In genomic region chr2:84669828-84670568, GRCm38 (mm10) we compare ENCODE assay signal across 8 mouse cellular contexts. TPM values are rescaled to one million over a fixed set of nuclear protein-coding genes. Genes with fewer than 3 reads are reported as not detected.
DNase-seq lines count a peak whose midpoint lies in the region; ATAC-seq and TF ChIP-seq lines count a peak whose summit lies in the region.

No protein-coding gene starts in this region.

- H3K4me3 ChIP-seq in gastrocnemius, adult 2 months: peak overlapping the region; percentile 92
- H3K4me3 ChIP-seq in CH12.LX (replicated peaks in 1 of 3; ENCODE audit: low read depth in 2 of 3, low read length in 2 of 3, poor library complexity in 1 of 3): peak overlapping the region; percentile 86 to 97 (median 94)
- peak overlapping the region; percentile 91 for H3K4me3 ChIP-seq in embryonic facial prominence, embryonic 13.5 days
- H3K4me3 ChIP-seq in intestine, embryonic 15.5 days (replicated peaks): peak overlapping the region; percentile 87

- no peak for TF ChIP-seq RAD21 in CH12.LX (IDR thresholded peaks at IDR 0.05; ENCODE audit: low read depth, low read length)

- H3K36me3 ChIP-seq in CH12.LX (replicated peaks in 1 of 2; ENCODE audit: control insufficient read depth in 1 of 2, insufficient read depth in 1 of 2, low read length in 1 of 2): peaks cover 22 to 41% of the 10 kb centered on the region in 2 experiments
- H3K36me3 ChIP-seq in embryonic facial prominence, embryonic 13.5 days: peaks cover 37% of the 10 kb centered on the region
- peaks cover 15% of the 10 kb centered on the region for H3K36me3 ChIP-seq in intestine, embryonic 15.5 days

- H3K9me3 ChIP-seq in CH12.LX (replicated peaks; ENCODE audit: low read length): no peaks in the 10 kb centered on the region
- H3K9me3 ChIP-seq in embryonic facial prominence, embryonic 13.5 days: no peaks in the 10 kb centered on the region
- H3K9me3 ChIP-seq in intestine, embryonic 15.5 days: no peaks in the 10 kb centered on the region

- peak overlapping the region; percentile 96 for H3K9ac ChIP-seq in CH12.LX (ENCODE audit: insufficient read depth, low read depth)
- H3K9ac ChIP-seq in embryonic facial prominence, embryonic 13.5 days: peak overlapping the region; percentile 96
- H3K9ac ChIP-seq in intestine, embryonic 15.5 days: peak overlapping the region; percentile 89

- DNase-seq in gastrocnemius, adult 2 months: peak; percentile 38
- no peak for DNase-seq in gastrocnemius, postnatal 10 days
- peak; percentile 37 for DNase-seq in CH12.LX (ENCODE audit: extremely low read depth)
- DNase-seq in lung, postnatal 25 days (ENCODE audit: low spot score): peak; percentile 40
- peak; percentile 66 for DNase-seq in testis, postnatal 14 days (ENCODE audit: low spot score)
- DNase-seq in layer of hippocampus, postnatal 14 days (ENCODE audit: low spot score in 2 of 2): no peak

- peak; percentile 67 for ATAC-seq in embryonic facial prominence, embryonic 13.5 days (ENCODE audit: insufficient number of reproducible peaks, insufficient read depth, low FRiP score, low TSS enrichment, low read depth)
- peak; percentile 84 for ATAC-seq in intestine, embryonic 15.5 days

- no peak for TF ChIP-seq EP300 in CH12.LX (IDR thresholded peaks at IDR 0.05; ENCODE audit: low read length)

- H3K27ac ChIP-seq in gastrocnemius, adult 2 months: peak overlapping the region; percentile 79
- peak overlapping the region; percentile 66 for H3K27ac ChIP-seq in CH12.LX (ENCODE audit: insufficient read depth, low read depth)
- peak overlapping the region; percentile 95 for H3K27ac ChIP-seq in embryonic facial prominence, embryonic 13.5 days
- H3K27ac ChIP-seq in intestine, embryonic 15.5 days: peak overlapping the region; percentile 93

- peak overlapping the region; percentile 91 for H3K4me2 ChIP-seq in CH12.LX (ENCODE audit: insufficient read depth, low read depth, poor library complexity, severe bottlenecking)
- peak overlapping the region; percentile 71 for H3K4me2 ChIP-seq in embryonic facial prominence, embryonic 13.5 days
- H3K4me2 ChIP-seq in intestine, embryonic 15.5 days (replicated peaks): peak overlapping the region; percentile 57

- 2% methylated on average over 39 of the region's 39 CpGs for WGBS in embryonic facial prominence, embryonic 13.5 days
- 3% methylated on average over 39 of the region's 39 CpGs for WGBS in intestine, embryonic 15.5 days

- intact Hi-C loops in gastrocnemius, adult 2 months (cut with DNase I): loop anchor here (5.0 kb wide), 1 partner anchor 142 kb away; no protein-coding TSS in a partner anchor

- peaks cover 2% of the 10 kb centered on the region for H3K79me2 ChIP-seq in CH12.LX (replicated peaks; ENCODE audit: control insufficient read depth, extremely low read depth, insufficient read depth, poor library complexity, severe bottlenecking)

- TF ChIP-seq CTCF in gastrocnemius, adult 2 months (IDR thresholded peaks at IDR 0.05): no peak
- TF ChIP-seq CTCF in CH12.LX (conservative IDR thresholded peaks at IDR 0.05 in 1 of 2, IDR thresholded peaks at IDR 0.05 in 1 of 2; ENCODE audit: low read depth in 2 of 2, low read length in 2 of 2): no peak

- peaks cover 4 to 11% of the 10 kb centered on the region in 2 experiments; a peak in 3 of 4 replicates for H3K4me1 ChIP-seq in CH12.LX (ENCODE audit: control insufficient read depth in 1 of 2, insufficient read depth in 2 of 2)
- peaks cover 14% of the 10 kb centered on the region for H3K4me1 ChIP-seq in embryonic facial prominence, embryonic 13.5 days
- H3K4me1 ChIP-seq in intestine, embryonic 15.5 days (replicated peaks): peaks cover 7% of the 10 kb centered on the region

- H3K27me3 ChIP-seq in CH12.LX (replicated peaks): no peaks in the 10 kb centered on the region
- H3K27me3 ChIP-seq in embryonic facial prominence, embryonic 13.5 days: no peaks in the 10 kb centered on the region
- no peaks in the 10 kb centered on the region for H3K27me3 ChIP-seq in intestine, embryonic 15.5 days (replicated peaks)

- in situ Hi-C loops in CH12.LX (cut with MboI; ENCODE audit: low pct_ligation_motif_present, low pct_unique_long_range_greater_than_20kb, low sequenced_read_pairs): loop anchor here (25.0 kb wide), 1 partner anchor 208 kb away; no protein-coding TSS in a partner anchor

- dilution Hi-C loops in CH12.LX (cut with MboI; ENCODE audit: extremely low pct_ligation_motif_present, extremely low pct_unique_long_range_greater_than_20kb, low sequenced_read_pairs): no loop called here

- TF ChIP-seq POLR2A in CH12.LX (IDR thresholded peaks at IDR 0.05; ENCODE audit: low read depth, low read length): no peak

TF ChIP-seq in CH12.LX, 34 proteins besides CTCF, POLR2A, EP300 and RAD21 (continues in another document):
- TF ChIP-seq RCOR1 (conservative IDR thresholded peaks at IDR 0.05; ENCODE audit: low read depth, low read length) (no peak), CHD2 (IDR thresholded peaks at IDR 0.05; ENCODE audit: low read length) (peak; percentile 6; the same call in 1 of the 2 replicates), JUND (conservative IDR thresholded peaks at IDR 0.05; ENCODE audit: low read depth, low read length) (no peak), NELFE (IDR thresholded peaks at IDR 0.05; ENCODE audit: low read depth, low read length) (no peak), MAX (IDR thresholded peaks at IDR 0.05; ENCODE audit: low read length) (no peak), ETS1 (conservative IDR thresholded peaks at IDR 0.05; ENCODE audit: low read depth, low read length) (no peak), UBTF (IDR thresholded peaks at IDR 0.05; ENCODE audit: low read depth, low read length) (no peak), MYC (IDR thresholded peaks at IDR 0.05; ENCODE audit: low read depth, low read length) (0 out of 2 replicates have a peak, but pooled peaks have one; percentile 28), KAT2A (IDR thresholded peaks at IDR 0.05; ENCODE audit: insufficient replicate concordance, low read length) (no peak), E2F4 (IDR thresholded peaks at IDR 0.05; ENCODE audit: insufficient replicate concordance, low read depth, low read length) (no peak), ZNF384 (IDR thresholded peaks at IDR 0.05; ENCODE audit: low read depth, low read length) (no peak), BHLHE40 (IDR thresholded peaks at IDR 0.05; ENCODE audit: low read depth, low read length) (no peak), MAZ (IDR thresholded peaks at IDR 0.05; ENCODE audit: low read depth, low read length) (no peak), USF2 (conservative IDR thresholded peaks at IDR 0.05; ENCODE audit: low read depth, low read length) (no peak), MXI1 (IDR thresholded peaks at IDR 0.05; ENCODE audit: low read depth, low read length) (no peak), MEF2A (IDR thresholded peaks at IDR 0.05; ENCODE audit: borderline replicate concordance, low read depth, low read length) (no peak), ZC3H11A (IDR thresholded peaks at IDR 0.05; ENCODE audit: low read depth, low read length) (no peak)

RNA-seq across cellular contexts. Expression of gene Selenoh, which starts 0.6 kb away (rescaled TPM):
- total RNA-seq in gastrocnemius, adult 2 months (2021): 10 to 100 TPM; 10.7 to 16.4 TPM
- 10 to 100 TPM; 25.4 to 26.7 TPM for total RNA-seq in gastrocnemius, postnatal 10 days (2021)
- total RNA-seq in CH12.LX (2012; rRNA removed) (453 and 473 TPM in 2 replicates), CH12.LX (2014; rRNA removed) (408 and 428 TPM in 2 replicates)
- 275 and 277 TPM in 2 replicates for polyA plus RNA-seq in CH12.LX (2012; ENCODE audit: insufficient read length, low read depth)
- 292 and 345 TPM in 2 replicates for polyA plus RNA-seq in embryonic facial prominence, embryonic 13.5 days (2015; fragmentation: Nextera tagmentation; extraction: Ambion mirVana)
- polyA plus RNA-seq in intestine, embryonic 15.5 days (2015; fragmentation: Nextera tagmentation; extraction: Ambion mirVana): 225 and 234 TPM in 2 replicates
- 10 to 100 TPM; 41.7 to 46.8 TPM for total RNA-seq in layer of hippocampus, postnatal 14 days (2021)

RNA-seq across cellular contexts. Expression of gene Gm28635, which starts 7.8 kb away (rescaled TPM):
- 1 to 10 TPM; 1.1 to 1.9 TPM for total RNA-seq in gastrocnemius, adult 2 months (2021)
- not detected for total RNA-seq in gastrocnemius, postnatal 10 days (2021)
- not detected in 2 replicates for total RNA-seq in CH12.LX (2012; rRNA removed)
- total RNA-seq in CH12.LX (2014; rRNA removed): not detected in 2 replicates
- not detected in 2 replicates for polyA plus RNA-seq in CH12.LX (2012; ENCODE audit: insufficient read length, low read depth)
- not detected in 2 replicates for polyA plus RNA-seq in embryonic facial prominence, embryonic 13.5 days (2015; fragmentation: Nextera tagmentation; extraction: Ambion mirVana)
- not detected in 2 replicates for polyA plus RNA-seq in intestine, embryonic 15.5 days (2015; fragmentation: Nextera tagmentation; extraction: Ambion mirVana)
- total RNA-seq in layer of hippocampus, postnatal 14 days (2021): 1 to 10 TPM; 2.9 to 9.8 TPM

RNA-seq across cellular contexts. Expression of gene Med19, which starts 8.2 kb away (rescaled TPM):
- total RNA-seq in gastrocnemius, adult 2 months (2021): 1 to 10 TPM; 6.8 to 7.9 TPM
- 10 to 100 TPM; 11.0 to 13.6 TPM for total RNA-seq in gastrocnemius, postnatal 10 days (2021)
- total RNA-seq in CH12.LX (2012; rRNA removed): 10.7 and 12.7 TPM in 2 replicates
- total RNA-seq in CH12.LX (2014; rRNA removed): 25.6 and 25.9 TPM in 2 replicates
- 23.1 and 24.7 TPM in 2 replicates for polyA plus RNA-seq in CH12.LX (2012; ENCODE audit: insufficient read length, low read depth)
- 33.4 and 38.5 TPM in 2 replicates for polyA plus RNA-seq in embryonic facial prominence, embryonic 13.5 days (2015; fragmentation: Nextera tagmentation; extraction: Ambion mirVana)
- 32.5 and 34.7 TPM in 2 replicates for polyA plus RNA-seq in intestine, embryonic 15.5 days (2015; fragmentation: Nextera tagmentation; extraction: Ambion mirVana)
- total RNA-seq in layer of hippocampus, postnatal 14 days (2021): 10 to 100 TPM; 31.4 to 32.0 TPM

RNA-seq across cellular contexts. Expression of gene Tmx2, which starts 8.9 kb away (rescaled TPM):
- total RNA-seq in gastrocnemius, adult 2 months (2021): 10 to 100 TPM; 34.9 to 73.4 TPM
- 10 to 100 TPM; 50.4 to 50.7 TPM for total RNA-seq in gastrocnemius, postnatal 10 days (2021)
- total RNA-seq in CH12.LX (2012; rRNA removed) (58.7 and 76.5 TPM in 2 replicates), CH12.LX (2014; rRNA removed) (66.4 and 68.1 TPM in 2 replicates)
- 70.4 and 75.5 TPM in 2 replicates for polyA plus RNA-seq in CH12.LX (2012; ENCODE audit: insufficient read length, low read depth)
- polyA plus RNA-seq in embryonic facial prominence, embryonic 13.5 days (2015; fragmentation: Nextera tagmentation; extraction: Ambion mirVana): 105 and 113 TPM in 2 replicates
- 140 and 144 TPM in 2 replicates for polyA plus RNA-seq in intestine, embryonic 15.5 days (2015; fragmentation: Nextera tagmentation; extraction: Ambion mirVana)
- total RNA-seq in layer of hippocampus, postnatal 14 days (2021): 100 to 1,000 TPM; 195 to 204 TPM

RNA-seq across cellular contexts. Expression of gene Btbd18, which starts 11.1 kb away (rescaled TPM):
- total RNA-seq in gastrocnemius, adult 2 months (2021): not detected
- under 1 TPM in 1 of 2 experiments, not detected in 1; 0.09 TPM for total RNA-seq in gastrocnemius, postnatal 10 days (2021)
- total RNA-seq in CH12.LX (2012; rRNA removed) (0.04 and 0.08 TPM in 2 replicates), CH12.LX (2014; rRNA removed) (not detected in 2 replicates)
- 0.18 and 0.24 TPM in 2 replicates for polyA plus RNA-seq in CH12.LX (2012; ENCODE audit: insufficient read length, low read depth)
- polyA plus RNA-seq in embryonic facial prominence, embryonic 13.5 days (2015; fragmentation: Nextera tagmentation; extraction: Ambion mirVana): 0.36 and 0.41 TPM in 2 replicates
- polyA plus RNA-seq in intestine, embryonic 15.5 days (2015; fragmentation: Nextera tagmentation; extraction: Ambion mirVana): 0.05 and 0.06 TPM in 2 replicates
- not detected for total RNA-seq in layer of hippocampus, postnatal 14 days (2021)

Comparison
In these comparisons a context has a peak if more than half of its experiments do, and no peak if none do; other contexts are left out.
1. DNase-seq: peak in gastrocnemius, adult 2 months (single experiment), CH12.LX (single experiment), lung, postnatal 25 days (single experiment) and testis, postnatal 14 days (single experiment); none in gastrocnemius, postnatal 10 days (single experiment) and layer of hippocampus, postnatal 14 days (0 of 2).
2. RNA of gene Selenoh, which starts 0.6 kb away (total RNA-seq): 408 to 473 TPM in CH12.LX; 41.7 to 46.8 TPM in layer of hippocampus, postnatal 14 days, 25.4 to 26.7 TPM in gastrocnemius, postnatal 10 days and 10.7 to 16.4 TPM in gastrocnemius, adult 2 months; every median in the first group is over 4 times any median in the second.
3. Peak in every context shown above with its lines, with median percentiles within 50 percentile points of each other: H3K27ac ChIP-seq, H3K4me3 ChIP-seq, H3K4me2 ChIP-seq and H3K9ac ChIP-seq.